Mouse (Mus musculus): Measurements from ENCODE around the gene Smtnl1. TPM values are rescaled to one million over a fixed set of nuclear protein-coding genes. Genes with fewer than 3 reads are reported as not detected.

Gene Smtnl1
- total and polyA plus RNA-seq, 3 experiments = 0.13 to 1.5 TPM; not detected in 1

- H3K27ac ChIP-seq (ENCODE audit: insufficient read depth, low read depth) = no peak overlapping the region
- TF ChIP-seq RAD21 (IDR thresholded peaks at IDR 0.05; ENCODE audit: low read depth, low read length) (peak; percentile 20), TBP (conservative IDR thresholded peaks at IDR 0.05; ENCODE audit: low read depth, low read length) (no peak), MEF2A (IDR thresholded peaks at IDR 0.05; ENCODE audit: borderline replicate concordance, low read depth, low read length) (peak; percentile 11; the same call in 1 of the 2 replicates), CTCF (conservative IDR thresholded peaks at IDR 0.05 in 1 of 2, IDR thresholded peaks at IDR 0.05 in 1 of 2; ENCODE audit: low read depth in 2 of 2, low read length in 2 of 2) (peak; percentile 66 to 76), SMC3 (IDR thresholded peaks at IDR 0.05; ENCODE audit: low read depth, low read length) (peak; percentile 60), ZMIZ1 (IDR thresholded peaks at IDR 0.05; ENCODE audit: low read depth, low read length) (no peak), HCFC1 (IDR thresholded peaks at IDR 0.05; ENCODE audit: low read depth, low read length) (0 out of 2 replicates have a peak, but pooled peaks have one; percentile 12), SIN3A (IDR thresholded peaks at IDR 0.05; ENCODE audit: low read length) (0 out of 2 replicates have a peak, but pooled peaks have one; percentile 39), MAZ (IDR thresholded peaks at IDR 0.05; ENCODE audit: low read depth, low read length) (peak; percentile 73), IRF4 (IDR thresholded peaks at IDR 0.05; ENCODE audit: low read depth, low read length) (peak; percentile 52), ETS1 (conservative IDR thresholded peaks at IDR 0.05; ENCODE audit: low read depth, low read length) (peak; percentile 29; the same call in 1 of the 2 replicates), POLR2A (IDR thresholded peaks at IDR 0.05; ENCODE audit: low read depth, low read length) (no peak), NRF1 (IDR thresholded peaks at IDR 0.05; ENCODE audit: low read depth, low read length) (peak; percentile 63), ZNF384 (IDR thresholded peaks at IDR 0.05; ENCODE audit: low read depth, low read length) (peak; percentile 47; the same call in 1 of the 2 replicates)
- dilution Hi-C loops (cut with MboI; ENCODE audit: extremely low pct_ligation_motif_present, extremely low pct_unique_long_range_greater_than_20kb, low sequenced_read_pairs) (no loop called here), in situ Hi-C loops (cut with MboI; ENCODE audit: low pct_ligation_motif_present, low pct_unique_long_range_greater_than_20kb, low sequenced_read_pairs) (no loop called here)
- peaks cover 12% of the 10 kb centered on the region for H3K9me3 ChIP-seq (replicated peaks; ENCODE audit: low read length)
- peak; percentile 71 for DNase-seq (ENCODE audit: extremely low read depth)
- H3K4me3 ChIP-seq (replicated peaks in 1 of 3; ENCODE audit: low read depth in 2 of 3, low read length in 2 of 3, poor library complexity in 1 of 3) = peak overlapping the region; percentile 67 to 84 (median 73)
- H3K36me3 ChIP-seq (replicated peaks in 1 of 2; ENCODE audit: control insufficient read depth in 1 of 2, insufficient read depth in 1 of 2, low read length in 1 of 2) = no peaks in the 10 kb centered on the region
- no peaks in the 10 kb centered on the region for H3K79me2 ChIP-seq (replicated peaks; ENCODE audit: control insufficient read depth, extremely low read depth, insufficient read depth, poor library complexity, severe bottlenecking)
- peak overlapping the region; percentile 70 for H3K9ac ChIP-seq (ENCODE audit: insufficient read depth, low read depth)
- peak overlapping the region; percentile 92 for H3K4me2 ChIP-seq (ENCODE audit: insufficient read depth, low read depth, poor library complexity, severe bottlenecking)
- H3K4me1 ChIP-seq (ENCODE audit: control insufficient read depth in 1 of 2, insufficient read depth in 2 of 2) = peaks cover 0 to 18% of the 10 kb centered on the region in 2 experiments; a peak in 2 of 4 replicates
- H3K27me3 ChIP-seq (replicated peaks) = no peaks in the 10 kb centered on the region
Measured at GRCm38 (mm10) chr2:84799041-84799561, 23.4 kb downstream of the Smtnl1 start.

GRCm38 (mm10) chr2:84798493-84798921 lies 23.9 kb downstream of the Smtnl1 start, which contains the start of gene Ube2l6:
TSS of gene Ube2l6 (plus strand) at chr2:84798828.
- Histone ChIP-seq H3K4me1 (ENCODE audit: control insufficient read depth in 1 of 2, insufficient read depth in 2 of 2) (peaks cover 0 to 18% of the 10 kb centered on the region in 2 experiments; a peak in 2 of 4 replicates), H3K4me2 (ENCODE audit: insufficient read depth, low read depth, poor library complexity, severe bottlenecking) (peak within 1 kb of the TSS; percentile 92), H3K9me3 (replicated peaks; ENCODE audit: low read length) (peaks cover 13% of the 10 kb centered on the region), H3K9ac (ENCODE audit: insufficient read depth, low read depth) (peak within 1 kb of the TSS; percentile 70), H3K27me3 (replicated peaks) (no peaks in the 10 kb centered on the region), H3K36me3 (replicated peaks in 1 of 2; ENCODE audit: control insufficient read depth in 1 of 2, insufficient read depth in 1 of 2, low read length in 1 of 2) (no peaks in the 10 kb centered on the region), H3K79me2 (replicated peaks; ENCODE audit: control insufficient read depth, extremely low read depth, insufficient read depth, poor library complexity, severe bottlenecking) (no peaks in the 10 kb centered on the region), H3K4me3 (replicated peaks in 1 of 3; ENCODE audit: low read depth in 2 of 3, low read length in 2 of 3, poor library complexity in 1 of 3) (peak within 1 kb of the TSS; percentile 67 to 84 (median 73)), H3K27ac (ENCODE audit: insufficient read depth, low read depth) (no peak within 1 kb of the TSS)
- dilution Hi-C loops (cut with MboI; ENCODE audit: extremely low pct_ligation_motif_present, extremely low pct_unique_long_range_greater_than_20kb, low sequenced_read_pairs) = no loop called here
- in situ Hi-C loops (cut with MboI; ENCODE audit: low pct_ligation_motif_present, low pct_unique_long_range_greater_than_20kb, low sequenced_read_pairs) = no loop called here
- DNase-seq (ENCODE audit: extremely low read depth) = peak; percentile 37
- TF ChIP-seq SMC3 (IDR thresholded peaks at IDR 0.05; ENCODE audit: low read depth, low read length) (no peak), CHD1 (IDR thresholded peaks at IDR 0.05; ENCODE audit: low read depth, low read length) (no peak), MYC (IDR thresholded peaks at IDR 0.05; ENCODE audit: low read depth, low read length) (no peak), ZNF384 (IDR thresholded peaks at IDR 0.05; ENCODE audit: low read depth, low read length) (no peak), CHD2 (IDR thresholded peaks at IDR 0.05; ENCODE audit: low read length) (no peak)

Measured in CH12.LX (cell line).